Mouse (Mus musculus) midbrain, embryonic 13.5 days (tissue): ENCODE data around the gene Spns3. TPM values are rescaled to one million over a fixed set of nuclear protein-coding genes. Genes with fewer than 3 reads are reported as not detected.
"Not testable (repeated sequence)": the region's sequence is repeated elsewhere in the genome, so short reads cannot be mapped to it uniquely, and the experiment has no call there.

Source experiments
- ATAC-seq: fragments of 200-750 bp; cut with Nextera tagmentation; 2 replicates; pipeline ENCODE4 v1.8.0; 2017; ENCODE audit warnings: mild to moderate bottlenecking, moderate TSS enrichment, moderate library complexity
- H3K27ac ChIP-seq: fragments of 300-500 bp; sonication (generic); 2 replicates; pipeline ENCODE4 v1.5.1; 2015; ENCODE audit warnings: inconsistent platforms, mild to moderate bottlenecking, moderate library complexity
- H3K27me3 ChIP-seq: fragments of 300-500 bp; sonication (generic); 2 replicates; pipeline ENCODE4 v1.6.1; 2015; ENCODE audit warnings: mild to moderate bottlenecking, inconsistent platforms
- H3K36me3 ChIP-seq: fragments of 300-500 bp; sonication (generic); 2 replicates; pipeline ENCODE4 v1.6.1; 2015; ENCODE audit warnings: mild to moderate bottlenecking, inconsistent platforms
- H3K4me1 ChIP-seq: fragments of 300-500 bp; sonication (generic); replicated peaks from 2 replicates; pipeline ENCODE4 v1.6.1; 2015; ENCODE audit warnings: inconsistent platforms
- H3K4me2 ChIP-seq: fragments of 300-500 bp; sonication (generic); replicated peaks from 2 replicates; pipeline ENCODE4 v1.6.1; 2015; ENCODE audit warnings: moderate library complexity, mild to moderate bottlenecking, inconsistent platforms
- H3K4me3 ChIP-seq: fragments of 300-500 bp; sonication (generic); replicated peaks from 2 replicates; pipeline ENCODE4 v1.5.1; 2015; ENCODE audit warnings: mild to moderate bottlenecking, inconsistent platforms
- H3K9ac ChIP-seq: fragments of 300-500 bp; sonication (generic); replicated peaks from 2 replicates; pipeline ENCODE4 v1.6.1; 2015; ENCODE audit warnings: mild to moderate bottlenecking, inconsistent platforms
- H3K9me3 ChIP-seq: fragments of 300-500 bp; sonication (generic); 2 replicates; pipeline ENCODE4 v1.6.1; 2016; ENCODE audit warnings: mild to moderate bottlenecking, inconsistent platforms
- WGBS: fragments of 180-500 bp; shearing (Covaris S2); methylation state at CpG from one replicate; pipeline ENCODE4 v1.1.7; 2015; 5-methylcytosine and 5-hydroxymethylcytosine counted together
- polyA plus RNA-seq: library from polyadenylated mRNA; unstranded; fragments of >200 nt; fragmentation: Nextera tagmentation; extraction: Ambion mirVana; gene quantifications from 2 replicates; pipeline ENCODE4 v1.2.1, GENCODE M21; 2015

Gene Spns3
- polyA plus RNA-seq, 1 experiment from 2014 or later: not detected

- no peak overlapping the region for H3K27ac ChIP-seq
- no peaks in the 10 kb centered on the region for H3K4me1 ChIP-seq
- no peaks in the 10 kb centered on the region for H3K27me3 ChIP-seq
- H3K36me3 ChIP-seq: no peaks in the 10 kb centered on the region
- WGBS: 72% methylated on average over 3 of the region's 3 CpGs
- no peak overlapping the region for H3K4me3 ChIP-seq
- H3K4me2 ChIP-seq: no peak overlapping the region
- ATAC-seq: no peak
- H3K9ac ChIP-seq: no peak overlapping the region
- no peaks in the 10 kb centered on the region for H3K9me3 ChIP-seq
These were observed 3.1 kb downstream of the Spns3 start for GRCm38 (mm10) chr11:72547181-72547580.

GRCm38 (mm10) chr11:72544716-72545115, 5.6 kb downstream of the Spns3 start:
- H3K9ac ChIP-seq: no peak overlapping the region
- no peaks in the 10 kb centered on the region for H3K27me3 ChIP-seq
- no peaks in the 10 kb centered on the region for H3K4me1 ChIP-seq
- H3K4me2 ChIP-seq: no peak overlapping the region
- H3K9me3 ChIP-seq: no peaks in the 10 kb centered on the region
- ATAC-seq: no peak
- 78% methylated on average over 7 of the region's 7 CpGs for WGBS
- H3K27ac ChIP-seq: no peak overlapping the region
- H3K4me3 ChIP-seq: no peak overlapping the region
- no peaks in the 10 kb centered on the region for H3K36me3 ChIP-seq

- H3K9me3 ChIP-seq, H3K36me3 ChIP-seq, H3K4me3 ChIP-seq, H3K4me2 ChIP-seq, H3K27ac ChIP-seq, H3K4me1 ChIP-seq, H3K27me3 ChIP-seq, H3K9ac ChIP-seq, ATAC-seq: not testable (repeated sequence)
- WGBS: 93% methylated on average over 1 of the region's 1 CpGs
These were observed 6.6 kb downstream of the Spns3 start for GRCm38 (mm10) chr11:72543692-72544091.

DNA sequence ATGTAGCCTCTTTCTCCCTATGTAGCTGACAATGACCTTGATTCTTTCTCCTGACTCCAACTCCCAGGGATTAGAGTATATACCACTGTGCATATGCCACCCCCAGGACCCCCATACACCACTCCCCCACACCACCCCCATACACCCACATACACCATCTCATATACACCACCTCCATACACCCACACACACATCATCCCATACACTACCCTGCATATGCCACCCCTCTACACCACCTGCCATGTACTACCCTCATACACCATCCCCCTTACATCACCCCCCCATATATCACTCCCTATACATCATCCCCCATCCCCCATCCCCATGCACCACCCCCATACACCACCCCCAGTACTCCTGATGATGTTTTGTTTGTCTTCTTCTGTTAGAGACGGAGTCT, 7.7 kb downstream of the Spns3 start:
- no peak overlapping the region for H3K4me3 ChIP-seq
- H3K4me2 ChIP-seq: no peak overlapping the region
- no peaks in the 10 kb centered on the region for H3K36me3 ChIP-seq
- no peaks in the 10 kb centered on the region for H3K9me3 ChIP-seq
- ATAC-seq: no peak
- no peak overlapping the region for H3K9ac ChIP-seq
- H3K27ac ChIP-seq: no peak overlapping the region
- WGBS: 84% methylated on average over 1 of the region's 1 CpGs
- no peaks in the 10 kb centered on the region for H3K27me3 ChIP-seq
- H3K4me1 ChIP-seq: no peaks in the 10 kb centered on the region

- Histone ChIP-seq H3K9ac (no peak overlapping the region), H3K36me3 (no peaks in the 10 kb centered on the region), H3K27me3 (no peaks in the 10 kb centered on the region), H3K4me1 (no peaks in the 10 kb centered on the region), H3K27ac (no peak overlapping the region), H3K9me3 (no peaks in the 10 kb centered on the region), H3K4me3 (no peak overlapping the region), H3K4me2 (no peak overlapping the region)
- no peak for ATAC-seq
- 57% methylated on average over 10 of the region's 10 CpGs for WGBS
These were observed 8.4 kb downstream of the Spns3 start for GRCm38 (mm10) chr11:72541928-72542327.

GRCm38 (mm10) chr11:72540437-72540836, 9.9 kb downstream of the Spns3 start:
- 89% methylated on average over 6 of the region's 6 CpGs for WGBS
- no peak overlapping the region for H3K9ac ChIP-seq

GRCm38 (mm10) chr11:72538811-72539210, 11.5 kb downstream of the Spns3 start:
- H3K9ac ChIP-seq: no peak overlapping the region
- no peaks in the 10 kb centered on the region for H3K27me3 ChIP-seq
- H3K4me1 ChIP-seq: no peaks in the 10 kb centered on the region
- no peaks in the 10 kb centered on the region for H3K9me3 ChIP-seq
- WGBS: 91% methylated on average over 7 of the region's 7 CpGs
- H3K36me3 ChIP-seq: no peaks in the 10 kb centered on the region
- no peak overlapping the region for H3K4me3 ChIP-seq
- ATAC-seq: no peak
- no peak overlapping the region for H3K27ac ChIP-seq
- H3K4me2 ChIP-seq: no peak overlapping the region

More at GRCm38 (mm10) chr11:72540437-72540836, 9.9 kb downstream of the Spns3 start:
- H3K36me3 ChIP-seq: no peaks in the 10 kb centered on the region
- H3K9me3 ChIP-seq: no peaks in the 10 kb centered on the region
- no peaks in the 10 kb centered on the region for H3K4me1 ChIP-seq
- no peak overlapping the region for H3K27ac ChIP-seq
- ATAC-seq: no peak
- H3K4me2 ChIP-seq: no peak overlapping the region
- no peak overlapping the region for H3K4me3 ChIP-seq
- no peaks in the 10 kb centered on the region for H3K27me3 ChIP-seq

GRCm38 (mm10) chr11:72538037-72538755, 12.1 kb downstream of the Spns3 start:
- Histone ChIP-seq H3K27me3 (no peaks in the 10 kb centered on the region), H3K9ac (no peak overlapping the region), H3K36me3 (no peaks in the 10 kb centered on the region), H3K9me3 (no peaks in the 10 kb centered on the region), H3K27ac (no peak overlapping the region), H3K4me2 (no peak overlapping the region), H3K4me3 (no peak overlapping the region), H3K4me1 (no peaks in the 10 kb centered on the region)
- 67% methylated on average over 8 of the region's 8 CpGs for WGBS
- ATAC-seq: no peak

DNA sequence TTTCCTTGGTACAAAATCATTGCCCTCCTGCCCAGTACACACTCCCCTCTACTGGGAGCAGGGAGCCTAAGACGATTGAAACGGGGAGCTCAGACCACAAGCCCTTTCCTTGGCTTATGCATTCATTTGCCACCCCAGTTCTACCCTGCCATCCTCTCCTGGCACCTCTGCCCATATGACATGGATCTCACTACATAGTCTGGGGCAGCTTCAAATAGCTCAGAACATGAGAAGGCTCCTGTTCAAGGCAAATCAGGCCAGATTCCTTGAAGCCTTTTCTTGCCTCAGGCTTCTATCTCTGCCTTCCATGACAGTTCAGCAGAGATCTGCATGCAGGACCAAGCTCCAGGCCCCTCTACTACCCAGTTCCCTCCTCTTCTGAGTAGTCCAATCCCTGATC, 12.8 kb downstream of the Spns3 start:
- Histone ChIP-seq H3K4me1 (no peaks in the 10 kb centered on the region), H3K36me3 (no peaks in the 10 kb centered on the region), H3K4me3 (no peak overlapping the region), H3K4me2 (no peak overlapping the region), H3K27me3 (no peaks in the 10 kb centered on the region), H3K9me3 (no peaks in the 10 kb centered on the region), H3K27ac (no peak overlapping the region), H3K9ac (no peak overlapping the region)
- no peak for ATAC-seq
- 100% methylated on average over 2 of the region's 2 CpGs for WGBS

- WGBS: 84% methylated on average over 3 of the region's 3 CpGs
- no peak overlapping the region for H3K27ac ChIP-seq
- no peak for ATAC-seq
- no peaks in the 10 kb centered on the region for H3K36me3 ChIP-seq
- H3K27me3 ChIP-seq: no peaks in the 10 kb centered on the region
- no peak overlapping the region for H3K4me2 ChIP-seq
- H3K4me3 ChIP-seq: no peak overlapping the region
- no peaks in the 10 kb centered on the region for H3K9me3 ChIP-seq
- H3K9ac ChIP-seq: no peak overlapping the region
- H3K4me1 ChIP-seq: no peaks in the 10 kb centered on the region
These were observed 14.8 kb downstream of the Spns3 start for GRCm38 (mm10) chr11:72535519-72535918.

DNA sequence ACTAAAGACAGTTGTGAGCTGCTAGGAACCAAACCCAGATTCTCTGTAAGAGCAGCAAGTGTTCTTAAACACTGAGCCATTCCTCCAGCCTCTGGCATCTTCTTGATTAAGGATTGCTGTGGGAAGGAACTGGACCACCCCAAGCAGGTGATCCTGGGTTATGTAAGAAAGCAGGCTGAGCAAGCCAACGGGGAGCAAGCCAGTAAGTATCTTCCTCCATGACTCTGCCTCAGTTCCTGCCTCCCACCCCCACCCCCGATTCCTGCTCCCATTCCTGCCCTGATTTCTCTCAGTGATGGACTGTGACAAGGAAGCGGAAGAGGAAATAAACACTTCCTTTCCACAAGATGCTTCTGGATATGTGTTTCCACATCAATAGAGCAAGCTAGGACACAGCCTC, 17.4 kb downstream of the Spns3 start:
- WGBS: 83% methylated on average over 3 of the region's 3 CpGs
- Histone ChIP-seq H3K4me2 (no peak overlapping the region), H3K4me1 (no peaks in the 10 kb centered on the region), H3K27ac (no peak overlapping the region), H3K36me3 (no peaks in the 10 kb centered on the region), H3K9ac (no peak overlapping the region), H3K9me3 (no peaks in the 10 kb centered on the region), H3K4me3 (no peak overlapping the region), H3K27me3 (no peaks in the 10 kb centered on the region)
- ATAC-seq: no peak

GRCm38 (mm10) chr11:72531632-72532031, 18.7 kb downstream of the Spns3 start:
- WGBS: 69% methylated on average over 1 of the region's 1 CpGs
- ATAC-seq: no peak
- no peaks in the 10 kb centered on the region for H3K4me1 ChIP-seq
- no peaks in the 10 kb centered on the region for H3K27me3 ChIP-seq
- no peak overlapping the region for H3K4me3 ChIP-seq
- no peak overlapping the region for H3K4me2 ChIP-seq
- H3K9me3 ChIP-seq: no peaks in the 10 kb centered on the region
- H3K27ac ChIP-seq: no peak overlapping the region
- no peak overlapping the region for H3K9ac ChIP-seq
- H3K36me3 ChIP-seq: no peaks in the 10 kb centered on the region

GRCm38 (mm10) chr11:72531144-72531543, 19.2 kb downstream of the Spns3 start:
- Histone ChIP-seq H3K4me3 (no peak overlapping the region), H3K9ac (no peak overlapping the region), H3K4me2 (no peak overlapping the region), H3K36me3 (no peaks in the 10 kb centered on the region), H3K27me3 (no peaks in the 10 kb centered on the region), H3K4me1 (no peaks in the 10 kb centered on the region), H3K27ac (no peak overlapping the region), H3K9me3 (no peaks in the 10 kb centered on the region)
- 82% methylated on average over 5 of the region's 5 CpGs for WGBS
- no peak for ATAC-seq
